Mouse (Mus musculus) hindlimb bud, embryonic 11.5 days (tissue): ENCODE measurements at regions not wholly inside any gene's neighbourhood (a gene's known extent, or its start where the extent isn't known, plus 50 kb on each side); places are given as distances from the start of the nearest gene placed in this dataset.
A peak's percentile ranks its signal among the peaks of the same experiment; 100 is the strongest.

Experiments
- DNase-seq: peaks from one replicate; pipeline ENCODE4 v3.0.0-alpha.2; 2012; ENCODE audit warnings: low read depth, low spot score; ENCODE audit errors: extremely low spot score

DNA sequence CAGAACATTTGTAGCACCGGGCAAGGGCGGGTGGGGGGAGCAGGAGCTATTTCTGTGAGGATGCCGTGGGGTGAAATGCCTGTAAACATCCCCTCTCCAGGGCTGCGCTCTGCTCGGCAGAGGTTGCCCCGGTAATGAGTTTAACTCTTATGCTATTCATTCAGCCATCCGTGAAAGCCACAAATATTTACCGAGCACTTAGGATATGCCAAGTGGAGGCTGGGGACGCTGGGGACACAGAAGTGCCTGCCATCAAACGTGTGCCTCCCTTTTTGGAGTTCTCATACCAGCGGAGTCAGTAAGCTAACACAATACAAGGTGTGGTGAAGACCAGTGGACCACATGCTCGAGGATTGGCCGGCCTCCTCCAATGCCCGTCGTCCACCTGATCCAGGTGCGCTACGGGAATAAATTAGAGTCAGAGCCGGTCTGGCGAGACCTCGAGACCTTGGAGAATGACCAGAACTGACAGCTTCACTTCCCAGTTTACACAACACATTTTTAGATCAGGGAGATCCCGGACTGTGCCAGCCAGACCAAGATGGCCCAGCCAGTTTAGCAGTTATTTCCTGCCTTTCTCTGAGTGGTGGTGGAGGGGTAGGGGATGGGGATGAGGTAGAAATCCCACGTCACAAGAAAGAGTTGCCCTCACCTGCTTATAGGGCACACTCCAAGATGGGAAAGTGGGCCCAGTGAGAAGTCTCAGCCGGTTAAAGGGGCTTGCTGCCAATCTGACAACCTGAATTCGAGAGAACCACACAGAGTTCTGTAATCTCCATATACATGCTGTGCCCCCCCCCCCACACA, 134.4 kb downstream of the 2410131K14Rik start:
- no peak for DNase-seq

DNA sequence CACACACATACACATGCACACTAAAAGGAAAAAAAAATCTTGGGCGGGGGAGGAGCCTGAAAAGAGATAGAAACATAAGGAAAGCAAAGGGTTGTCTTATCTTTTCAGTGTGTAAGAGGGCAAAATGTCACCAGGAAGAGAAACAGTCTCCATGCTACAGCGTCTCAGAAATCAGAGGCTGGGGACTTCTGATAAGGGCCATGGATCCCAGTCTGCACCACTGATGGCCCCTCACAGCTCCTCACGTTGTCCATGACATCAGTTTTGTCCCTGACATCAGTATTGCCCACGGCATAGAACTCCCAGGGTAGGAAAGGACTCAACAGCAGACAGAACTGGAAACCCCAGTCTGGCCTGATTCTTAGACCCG, 135.0 kb downstream of the 2410131K14Rik start:
- DNase-seq: no peak

DNA sequence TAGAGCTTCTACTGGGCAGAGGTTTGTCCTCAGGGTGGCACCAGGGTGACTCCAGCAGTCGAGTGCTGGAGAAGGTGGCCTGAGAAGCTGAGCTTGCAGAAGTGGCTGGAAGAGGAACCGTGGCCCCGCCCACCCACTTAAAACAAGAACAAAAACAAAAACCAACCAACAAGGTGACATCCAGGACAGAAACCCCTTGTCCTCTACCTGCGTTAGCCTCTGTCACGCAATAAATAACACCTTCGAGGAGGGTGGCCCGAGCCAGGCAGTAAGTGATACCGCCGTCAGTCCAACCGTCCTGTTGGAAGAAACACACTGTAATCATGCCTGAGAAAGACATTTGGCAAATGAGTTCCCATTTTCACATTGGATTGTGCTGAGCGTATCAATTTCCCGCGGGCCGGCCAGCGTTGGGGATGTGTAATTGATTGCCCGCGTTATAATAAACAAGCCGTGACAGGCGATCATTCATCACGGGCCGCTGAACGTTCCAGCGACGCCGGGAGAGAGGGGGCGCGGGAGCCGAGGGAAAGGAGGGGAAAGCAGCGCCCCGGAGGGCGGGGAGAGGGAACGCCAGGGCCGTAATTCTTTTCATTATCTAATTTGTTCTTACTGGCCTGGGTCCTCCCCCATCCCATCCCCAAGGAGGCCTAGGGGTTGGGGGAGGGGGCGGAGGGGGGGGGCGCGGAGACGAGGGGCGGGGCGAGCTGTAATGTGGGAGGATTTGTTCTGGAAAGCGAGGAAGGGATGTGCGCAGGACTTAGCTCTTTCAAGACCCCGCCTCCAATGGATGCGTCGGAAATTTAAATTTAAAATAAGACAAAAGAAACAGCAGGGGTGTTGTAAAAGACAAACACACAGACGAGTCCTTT, 135.6 kb downstream of the 2410131K14Rik start:
- no peak for DNase-seq

DNA sequence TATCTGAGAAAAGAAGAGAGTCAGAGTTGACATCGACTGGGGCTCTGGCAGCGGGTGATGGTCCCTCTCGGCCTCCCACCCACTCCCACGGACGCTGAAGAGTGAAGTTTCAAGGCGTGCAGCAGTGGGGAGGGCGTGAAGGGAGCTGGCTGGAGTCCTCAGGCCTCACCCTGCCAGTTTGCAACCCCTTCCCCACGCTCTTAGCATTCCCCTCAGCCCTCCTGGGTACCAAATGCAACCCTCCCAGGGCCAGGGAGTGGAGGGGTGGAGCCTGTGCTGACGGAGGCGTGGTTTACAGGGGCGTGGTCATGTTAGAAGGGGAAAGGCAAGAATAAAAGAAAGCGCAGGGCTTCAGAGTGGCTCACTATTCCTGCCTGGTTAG, 136.3 kb downstream of the 2410131K14Rik start:
- no peak for DNase-seq

- no peak for DNase-seq
These were observed 141.1 kb downstream of the 2410131K14Rik start for GRCm38 (mm10) chr5:118386126-118386525.

DNA sequence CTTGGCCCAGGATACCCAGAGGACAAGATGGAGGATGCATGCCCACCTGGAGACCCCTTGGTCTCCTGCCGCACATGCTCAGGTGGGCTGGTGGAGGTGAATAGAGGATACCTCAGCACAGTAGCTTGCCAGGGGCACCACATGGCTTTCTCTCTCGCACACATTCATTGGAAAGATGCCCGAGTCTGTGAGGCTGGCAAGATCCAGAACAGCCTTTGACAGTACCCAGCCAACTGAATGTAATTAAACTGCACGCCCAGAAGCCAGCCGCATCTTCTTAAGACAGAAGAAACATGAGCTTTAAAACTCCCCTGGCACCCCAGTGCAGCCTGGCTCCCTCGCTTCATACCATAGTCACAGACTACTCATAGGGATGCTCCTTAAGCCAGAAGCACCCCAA, 143.4 kb downstream of the 2410131K14Rik start:
- no peak for DNase-seq

GRCm38 (mm10) chr5:118390691-118391373, 145.8 kb downstream of the 2410131K14Rik start:
- no peak for DNase-seq

- no peak for DNase-seq
These were observed 148.0 kb downstream of the 2410131K14Rik start for GRCm38 (mm10) chr5:118392932-118393487.

GRCm38 (mm10) chr5:118394051-118394450, 149.0 kb downstream of the 2410131K14Rik start:
- no peak for DNase-seq

GRCm38 (mm10) chr5:118396004-118396725, 151.1 kb downstream of the 2410131K14Rik start:
- no peak for DNase-seq

GRCm38 (mm10) chr5:118400926-118401325, 155.9 kb downstream of the 2410131K14Rik start:
- no peak for DNase-seq

- no peak for DNase-seq
These were observed 156.1 kb upstream of the Med13l start for GRCm38 (mm10) chr5:118404398-118404797.

GRCm38 (mm10) chr5:118405421-118405820, 155.1 kb upstream of the Med13l start:
- DNase-seq: no peak

DNA sequence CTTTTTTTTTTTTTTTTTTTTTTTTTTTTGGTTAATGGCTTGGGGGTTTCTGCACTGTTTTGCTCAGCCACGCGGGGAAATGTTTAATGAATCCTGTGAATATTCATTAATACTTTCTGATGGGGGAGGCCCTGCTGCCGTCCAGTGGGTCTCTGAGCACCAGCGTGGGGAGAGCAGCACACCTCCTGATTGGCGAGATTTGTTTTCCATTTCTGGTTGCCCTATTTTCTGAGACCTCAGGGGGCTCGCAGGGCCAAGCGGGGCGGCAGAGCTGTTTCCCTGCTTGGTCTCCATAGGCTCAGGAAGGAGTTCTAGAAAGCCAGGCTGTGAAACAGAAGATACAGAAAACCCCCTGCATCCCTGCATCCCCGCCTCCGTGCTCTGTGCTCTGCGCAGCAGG, 153.0 kb upstream of the Med13l start:
- DNase-seq: no peak

DNA sequence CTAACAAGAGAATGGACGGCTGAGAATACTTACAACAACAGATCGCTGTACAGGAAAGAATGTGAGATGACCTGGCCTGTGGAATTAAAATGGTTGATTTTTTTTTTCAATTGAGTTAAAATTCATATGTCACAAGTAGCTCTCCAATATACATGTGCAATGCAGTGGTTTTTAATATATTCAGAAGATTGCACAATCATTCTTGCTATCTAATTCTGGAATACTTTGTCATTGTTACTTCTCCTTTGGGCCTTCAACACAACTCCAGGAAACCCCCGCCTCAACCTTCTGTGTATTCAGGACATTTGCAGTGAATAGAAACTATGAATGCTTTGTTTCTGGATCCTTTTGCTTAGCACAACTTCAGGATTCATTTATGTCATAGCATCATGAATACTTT, 152.5 kb upstream of the Med13l start:
- no peak for DNase-seq

GRCm38 (mm10) chr5:118408826-118409225, 151.7 kb upstream of the Med13l start:
- DNase-seq: no peak

DNA sequence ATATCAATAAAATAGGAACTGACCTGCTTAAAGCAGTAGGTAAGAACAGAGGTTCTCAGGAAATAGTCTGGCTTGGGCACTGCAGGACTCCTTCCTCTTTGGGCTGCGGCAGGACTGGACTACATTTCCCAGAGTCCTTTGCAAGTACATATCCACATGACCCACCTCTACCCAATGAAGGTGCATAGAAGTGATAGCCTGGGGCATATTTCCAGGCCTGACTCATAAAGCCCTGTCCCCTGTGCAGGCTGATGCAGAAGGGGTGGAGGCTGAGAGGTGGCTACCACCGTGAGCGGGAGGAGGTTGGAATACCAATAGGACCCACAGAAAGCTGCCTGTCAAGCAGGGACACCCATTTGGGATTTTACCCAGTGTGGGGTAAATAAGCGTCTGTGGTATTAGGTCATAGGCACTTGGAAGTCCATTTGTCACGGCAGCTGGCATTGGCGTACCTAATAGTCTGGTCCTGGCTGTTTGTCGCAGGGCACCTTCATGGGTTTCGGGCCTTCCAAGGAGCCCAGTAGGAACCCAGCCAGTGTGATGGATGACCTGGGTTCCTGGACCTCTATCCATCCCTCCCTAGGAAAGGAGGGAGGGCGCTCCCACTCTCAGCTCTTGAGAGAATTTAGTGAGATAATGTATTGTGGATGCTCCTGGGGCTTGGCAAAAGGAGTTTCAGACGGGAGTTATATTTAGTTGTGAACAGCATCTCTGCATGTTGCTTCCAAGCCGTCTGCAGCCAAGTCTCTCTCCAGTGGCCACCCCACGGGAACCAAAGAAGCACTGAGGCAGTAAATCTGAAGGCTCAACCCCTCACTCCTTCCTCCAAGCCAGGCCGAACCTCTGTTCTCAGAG, 146.8 kb upstream of the Med13l start:
- peak; percentile 75 for DNase-seq

GRCm38 (mm10) chr5:118419344-118420037, 141.0 kb upstream of the Med13l start:
- no peak for DNase-seq
